Mouse (Mus musculus) left cerebral cortex, postnatal 25 days (tissue): ENCODE measurements at regions not wholly inside any gene's neighbourhood (a gene's known extent, or its start where the extent isn't known, plus 50 kb on each side); places are given as distances from the start of the nearest gene placed in this dataset.

Source experiments
- DNase-seq, 2 experiments: peaks; one replicate each; pipeline ENCODE4 v3.0.0; 2022; ENCODE audit warnings: low spot score in 2 of 2, mixed read lengths in 1 of 2
- intact Hi-C: fragments of 180-260 bp; cut with DNase I; formaldehyde crosslinking; loops from one replicate; pipeline ENCODE4 v1.15.1; 2025

DNA sequence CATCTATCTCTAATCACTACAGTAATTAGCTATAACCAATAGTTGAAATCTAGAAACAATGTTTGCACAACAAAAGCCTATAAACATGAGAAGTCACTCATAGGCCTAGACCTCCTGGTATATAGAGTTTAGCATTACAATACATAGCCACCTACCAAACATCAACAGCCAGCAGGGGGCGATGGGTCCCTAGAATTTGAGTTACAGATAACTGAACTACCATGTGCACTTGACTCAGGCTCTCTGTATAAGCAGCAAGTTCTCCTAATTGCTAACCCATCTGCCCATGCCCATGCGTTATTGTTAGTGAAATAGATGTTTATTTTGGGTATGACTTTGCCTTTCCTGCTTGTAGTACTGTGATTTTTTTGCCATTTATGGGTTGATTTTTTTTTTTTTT lies 106.9 kb upstream of the Tgif2lx2 start:
- no peak for DNase-seq
- intact Hi-C loops = no loop called here

DNA sequence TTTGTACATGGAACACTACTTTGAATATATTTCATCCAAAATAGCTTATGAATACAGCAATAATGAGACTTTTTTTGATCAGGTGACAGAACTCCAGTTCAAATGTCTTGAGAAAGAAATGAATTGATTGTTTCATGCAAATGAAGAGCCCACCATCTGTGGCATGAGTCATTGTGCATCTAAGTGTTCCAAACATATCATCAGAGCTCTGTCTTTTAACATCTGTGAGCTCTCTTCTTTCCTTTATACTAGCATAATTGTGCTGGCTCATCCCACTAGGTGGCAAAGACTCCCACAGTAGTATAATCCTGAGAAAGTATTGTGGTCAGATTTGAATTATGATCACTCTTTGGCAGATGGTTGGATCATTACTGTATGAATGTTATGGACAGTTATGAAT lies 70.1 kb upstream of the Tgif2lx2 start:
- intact Hi-C loops = no loop called here
- peak in 1 of 2 experiments; percentile 33 for DNase-seq
